Mouse (Mus musculus) kidney, adult 11 months (tissue): ENCODE results near the gene Obscn.

Experiments
- DNase-seq: peaks from one replicate; pipeline ENCODE4 v3.0.0; 2022

Gene Obscn

DNA sequence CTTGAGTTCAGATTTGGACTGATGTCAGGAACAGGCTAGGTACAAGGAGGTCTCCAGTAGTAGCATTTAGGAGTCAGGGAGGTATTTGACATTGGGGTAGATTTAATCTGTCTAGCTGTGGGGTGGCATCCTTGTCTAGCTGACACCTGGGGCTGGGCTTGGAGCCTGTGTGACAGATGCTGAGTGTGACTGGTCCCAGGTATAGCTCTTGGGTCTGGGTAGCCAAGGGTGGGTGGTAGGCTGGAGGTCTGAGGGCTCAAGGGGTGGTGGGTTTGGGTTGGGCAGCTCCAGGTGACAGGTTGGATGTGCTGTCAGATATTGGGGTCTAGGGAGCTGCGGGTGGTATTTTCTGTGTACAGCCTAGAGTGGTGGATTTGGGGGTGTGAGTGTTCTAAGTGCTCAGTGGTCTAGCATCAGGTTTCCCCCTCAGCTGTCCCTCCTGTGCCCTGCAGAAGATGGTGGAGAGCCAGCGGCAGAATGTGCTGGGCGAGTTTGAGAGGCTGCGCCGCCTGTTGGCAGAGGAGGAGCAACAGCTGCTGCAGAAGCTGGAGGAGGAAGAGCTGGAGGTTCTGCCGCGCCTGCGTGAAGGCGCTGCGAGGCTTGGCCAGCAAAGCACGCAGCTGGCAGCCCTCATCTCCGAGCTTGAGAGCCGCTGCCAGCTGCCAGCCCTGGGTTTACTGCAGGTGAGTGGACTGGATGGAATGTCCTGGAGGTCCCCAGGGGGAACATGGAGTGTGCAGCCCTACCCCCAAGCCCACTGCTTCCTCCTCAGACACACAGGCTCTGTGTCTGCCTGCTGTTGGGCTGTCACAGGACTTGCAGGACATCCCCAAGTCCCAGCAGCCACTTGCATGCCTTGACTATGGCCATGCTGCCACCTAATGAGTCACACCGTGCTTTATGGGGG, 154.4 kb downstream of the Obscn start:
- DNase-seq: peak; percentile 44

DNA sequence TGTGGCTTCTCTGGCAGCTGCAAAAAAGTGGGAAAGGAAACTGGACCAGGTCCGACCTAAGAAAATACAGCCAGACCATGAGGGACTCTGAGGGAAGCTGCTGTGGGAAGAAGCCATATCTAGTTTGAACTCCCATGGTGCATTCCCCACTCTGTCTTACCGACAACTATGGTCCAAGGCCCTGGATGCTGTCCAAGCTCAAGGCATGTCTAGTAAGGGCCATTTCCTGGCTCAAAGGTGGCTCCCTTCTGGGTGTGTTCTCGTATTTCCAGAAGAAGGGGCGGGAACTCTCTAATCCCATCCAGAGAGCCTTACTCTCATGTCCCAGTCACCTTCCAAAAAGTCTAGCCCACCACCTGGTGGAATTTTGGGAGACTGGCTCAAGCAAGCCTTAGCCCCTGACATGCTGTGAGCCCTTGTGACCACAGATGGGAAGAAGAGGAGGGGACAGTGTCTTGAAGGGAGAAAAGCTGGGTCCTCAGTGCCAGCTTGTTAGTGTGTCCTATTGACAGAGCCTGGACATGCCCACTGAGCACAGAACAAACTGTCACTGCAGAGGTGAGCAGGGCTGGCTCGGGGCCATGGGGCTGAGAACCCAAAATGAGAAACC, 155.7 kb downstream of the Obscn start:
- peak; percentile 62 for DNase-seq

DNA sequence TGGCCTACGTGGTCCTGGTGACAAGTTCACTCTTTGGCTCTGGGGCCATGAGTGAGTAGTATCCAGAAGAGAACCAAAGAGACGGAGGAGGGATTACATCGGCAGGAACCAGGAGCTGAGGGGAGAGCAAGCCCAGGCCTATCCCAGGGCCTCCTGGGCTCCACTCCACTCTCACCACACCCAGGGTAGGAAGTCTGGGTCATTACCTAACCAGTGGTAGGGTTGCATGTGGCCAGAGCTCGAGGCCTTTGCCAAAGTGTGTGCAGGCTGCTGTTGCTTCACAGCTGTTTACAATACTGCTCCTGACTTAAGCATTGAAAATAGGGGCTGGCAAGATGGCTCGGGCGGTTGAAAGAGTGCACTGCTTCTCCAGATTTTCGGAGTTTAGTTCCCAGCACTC, 156.5 kb downstream of the Obscn start:
- DNase-seq: no peak

DNA sequence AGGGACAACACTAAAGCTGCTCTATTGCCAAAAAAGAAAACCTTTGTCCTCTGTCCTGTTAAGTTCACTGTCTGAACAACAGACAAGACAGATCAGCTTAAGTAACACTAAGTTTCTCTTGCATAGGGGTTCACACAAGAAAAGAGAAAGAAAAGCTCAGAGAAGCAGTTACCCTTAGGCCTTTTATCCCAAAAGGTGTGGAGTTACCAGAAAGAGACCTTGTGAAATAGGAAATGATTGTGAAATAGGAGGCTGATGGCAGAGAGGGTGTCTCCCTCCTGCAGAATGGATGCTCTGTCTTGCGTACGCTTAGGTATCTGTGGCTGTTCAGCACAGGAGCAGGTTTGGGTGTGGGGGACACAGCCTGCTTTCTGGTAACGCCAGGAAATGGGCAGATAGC, 157.0 kb downstream of the Obscn start:
- DNase-seq: no peak

DNA sequence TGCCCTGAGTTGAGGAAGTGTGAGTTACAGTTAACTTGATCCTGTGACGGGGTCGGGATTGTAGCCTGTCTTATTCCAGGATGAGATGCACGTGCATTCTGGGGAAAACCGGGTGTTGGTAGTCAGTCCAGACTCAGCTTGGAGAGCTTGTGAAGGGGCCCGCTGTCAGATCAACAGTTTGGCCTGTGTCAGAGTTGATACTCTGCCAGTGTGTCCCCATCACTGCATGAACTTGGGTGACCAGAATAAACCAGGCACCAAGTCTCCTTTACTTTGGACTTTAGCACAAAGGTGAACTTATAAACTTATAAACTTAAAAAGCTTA, 157.5 kb downstream of the Obscn start:
- peak; percentile 35 for DNase-seq

DNA sequence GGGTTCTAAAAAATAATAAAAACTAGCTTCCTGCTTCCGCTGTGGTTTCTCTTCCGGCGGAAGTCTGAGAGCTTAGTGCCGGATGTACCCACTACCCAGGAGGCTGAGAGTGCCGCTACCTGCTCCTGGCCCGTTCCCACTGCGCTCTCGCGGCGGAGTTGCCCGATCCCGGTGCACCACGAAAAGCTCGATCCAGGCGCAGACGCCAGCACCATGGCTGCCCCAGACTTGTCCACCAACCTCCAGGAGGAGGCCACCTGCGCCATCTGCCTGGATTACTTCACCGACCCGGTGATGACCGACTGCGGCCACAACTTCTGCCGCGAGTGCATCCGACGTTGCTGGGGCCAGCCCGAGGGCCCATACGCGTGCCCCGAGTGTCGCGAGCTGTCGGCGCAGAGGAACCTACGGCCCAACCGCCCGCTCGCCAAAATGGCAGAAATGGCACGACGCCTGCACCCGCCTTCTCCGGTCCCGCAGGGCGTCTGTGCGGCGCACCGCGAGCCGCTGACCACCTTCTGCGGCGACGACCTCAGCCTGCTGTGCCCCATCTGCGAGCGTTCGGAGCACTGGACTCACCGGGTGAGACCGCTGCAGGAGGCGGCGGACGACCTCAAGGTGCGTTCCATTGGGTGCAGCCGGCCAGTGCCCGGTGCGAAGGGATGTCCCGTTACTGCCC, 158.0 kb downstream of the Obscn start, which contains the start of gene Trim11:
Gene Trim11 (plus strand): TSS at position 67 of the 679 bp plus-strand sequence.
- DNase-seq: peak; percentile 50

DNA sequence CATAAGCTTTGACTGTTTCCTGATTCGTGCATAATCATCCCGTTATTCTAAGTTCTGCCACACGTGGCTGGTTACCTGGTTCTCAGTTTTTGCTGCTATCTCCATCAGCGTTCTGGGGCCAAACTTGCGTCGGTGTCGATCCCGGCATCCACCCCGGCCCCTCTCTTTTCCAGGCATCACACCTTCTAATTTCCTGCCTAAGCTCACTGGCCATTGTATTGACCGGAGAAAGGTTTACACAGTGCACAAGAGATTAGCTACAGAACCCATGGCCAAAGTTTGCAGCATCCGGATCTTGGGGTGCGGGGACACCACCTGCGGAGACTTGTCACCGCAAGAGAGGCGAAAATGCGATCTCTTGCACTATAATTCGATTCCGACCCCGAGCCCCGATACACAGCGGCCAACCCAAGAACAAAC, 158.6 kb downstream of the Obscn start:
- no peak for DNase-seq

DNA sequence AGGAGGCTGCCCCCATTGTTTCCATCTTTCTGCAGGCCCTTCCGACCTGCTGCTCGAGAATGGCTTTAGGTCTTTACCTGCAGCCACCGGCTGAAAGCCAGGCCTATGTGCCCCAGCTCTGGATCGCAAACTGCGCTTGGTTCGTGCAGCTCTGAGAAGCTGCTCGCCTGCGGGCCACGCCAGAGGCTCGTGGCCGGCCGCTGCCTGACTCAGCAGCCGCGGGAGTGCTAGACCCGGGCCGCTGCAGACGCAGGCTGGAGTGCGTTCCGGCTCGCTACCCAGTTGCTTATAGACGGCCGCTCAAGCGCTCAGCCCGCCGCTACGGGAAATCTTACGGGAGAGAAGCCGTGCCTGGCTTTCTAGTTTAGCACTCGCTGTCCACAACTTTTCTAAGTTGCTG, 159.1 kb downstream of the Obscn start:
- no peak for DNase-seq

DNA sequence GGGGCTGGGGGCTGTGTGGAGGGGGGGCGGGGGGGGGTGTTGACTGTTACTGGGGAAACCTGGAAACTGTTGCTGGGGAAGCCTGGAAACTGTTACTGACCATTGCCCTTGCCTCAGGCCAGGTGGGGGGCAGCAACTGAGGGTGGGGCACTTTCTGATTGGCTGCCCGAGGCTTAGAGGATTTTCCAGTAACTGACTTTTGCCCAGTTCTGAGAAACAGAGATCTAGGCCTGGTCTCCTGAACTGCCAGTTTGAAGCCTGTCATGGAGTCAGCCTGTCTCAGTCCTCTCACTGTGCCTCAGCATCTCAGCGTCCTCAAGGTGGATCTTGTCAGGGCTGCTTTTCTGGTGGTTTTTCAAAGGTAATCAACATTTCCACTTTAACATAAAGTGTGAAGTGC, 161.8 kb downstream of the Obscn start:
- DNase-seq: no peak

DNA sequence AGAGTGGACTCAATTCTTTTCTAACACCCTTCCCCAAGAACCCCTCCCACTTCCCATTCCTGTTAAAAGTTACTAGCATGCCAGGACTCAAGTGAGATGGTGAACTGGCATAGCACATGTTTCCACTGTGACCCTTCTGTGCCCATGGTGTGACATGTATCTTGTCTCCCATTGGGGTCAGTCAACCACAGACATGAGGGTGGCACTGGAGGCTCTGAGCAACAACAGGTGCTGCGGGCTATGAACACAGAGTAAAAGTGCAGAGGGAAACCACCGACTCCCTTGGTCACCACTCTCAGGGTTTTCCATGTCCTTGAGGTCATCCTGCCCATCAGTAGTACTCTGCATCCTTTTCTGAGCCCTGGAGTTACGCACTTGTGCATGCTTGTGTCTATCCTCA, 164.4 kb downstream of the Obscn start:
- DNase-seq: no peak

DNA sequence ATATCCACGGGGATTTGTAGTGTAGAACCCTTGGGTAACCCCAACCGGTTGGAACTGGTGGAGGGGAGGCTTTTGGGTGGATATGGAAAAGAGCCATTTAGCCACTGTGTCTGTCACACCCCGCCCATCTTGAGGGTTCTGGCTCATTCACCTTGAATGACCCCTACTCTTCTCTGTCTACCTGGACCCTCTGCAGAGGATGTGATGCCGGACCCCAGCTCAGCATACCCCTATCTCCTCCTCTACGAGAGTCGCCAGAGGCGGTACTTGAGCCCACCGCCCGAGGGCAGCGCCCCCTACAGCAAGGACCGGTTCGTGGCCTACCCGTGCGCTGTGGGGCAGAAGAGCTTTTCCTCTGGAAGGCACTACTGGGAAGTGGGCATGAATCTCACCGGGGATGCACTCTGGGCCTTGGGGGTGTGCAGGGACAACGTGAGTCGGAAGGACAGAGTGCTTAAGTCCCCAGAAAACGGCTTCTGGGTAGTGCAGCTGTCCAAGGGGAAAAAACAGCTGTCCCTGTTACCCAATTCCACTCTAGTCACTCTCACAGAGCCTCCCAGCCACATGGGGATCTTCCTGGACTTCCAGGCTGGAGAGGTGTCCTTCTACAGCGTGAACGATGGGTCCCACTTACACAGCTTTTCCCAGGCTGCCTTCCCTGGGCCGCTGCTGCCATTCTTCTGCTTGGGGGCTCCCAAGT, 165.2 kb downstream of the Obscn start:
- no peak for DNase-seq

DNA sequence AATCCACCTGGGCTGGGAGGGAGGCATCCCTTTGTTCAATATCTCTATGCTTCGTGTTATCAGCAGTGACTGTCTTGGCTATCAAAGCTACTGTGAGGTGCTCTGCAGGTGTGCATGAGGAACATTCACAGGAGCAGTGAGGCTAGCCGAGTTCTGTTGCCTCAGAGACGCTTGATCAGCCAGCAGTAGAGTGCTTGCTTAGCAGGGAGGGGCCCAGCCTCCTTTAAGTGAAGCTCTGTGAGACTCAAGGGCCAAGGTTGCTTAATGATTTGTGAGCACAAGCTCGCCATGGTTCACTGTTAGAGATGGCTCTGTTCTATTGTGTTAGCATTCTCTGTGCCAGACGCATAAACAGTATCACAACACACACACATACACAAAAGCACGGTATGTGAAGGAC, 166.5 kb downstream of the Obscn start:
- DNase-seq: peak; percentile 74

DNA sequence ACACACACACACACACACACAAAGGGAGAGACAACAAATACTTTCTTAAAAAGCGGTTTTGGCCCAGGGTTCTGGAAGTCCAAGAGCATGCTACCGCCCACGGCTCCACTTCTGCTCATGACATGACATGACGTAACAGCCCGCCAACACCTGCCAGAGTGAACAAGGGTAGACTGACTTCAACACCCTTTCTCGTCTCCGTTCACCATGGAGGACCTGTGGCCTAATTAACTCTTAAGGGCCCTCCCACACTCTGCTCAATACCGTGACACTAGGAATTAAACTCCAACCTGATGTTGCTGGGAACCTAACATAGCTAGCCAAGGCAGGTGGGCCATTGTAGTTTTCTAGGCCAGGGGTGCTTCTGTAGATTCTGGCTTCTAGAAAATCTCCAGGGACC, 167.2 kb downstream of the Obscn start:
- peak; percentile 45 for DNase-seq

DNA sequence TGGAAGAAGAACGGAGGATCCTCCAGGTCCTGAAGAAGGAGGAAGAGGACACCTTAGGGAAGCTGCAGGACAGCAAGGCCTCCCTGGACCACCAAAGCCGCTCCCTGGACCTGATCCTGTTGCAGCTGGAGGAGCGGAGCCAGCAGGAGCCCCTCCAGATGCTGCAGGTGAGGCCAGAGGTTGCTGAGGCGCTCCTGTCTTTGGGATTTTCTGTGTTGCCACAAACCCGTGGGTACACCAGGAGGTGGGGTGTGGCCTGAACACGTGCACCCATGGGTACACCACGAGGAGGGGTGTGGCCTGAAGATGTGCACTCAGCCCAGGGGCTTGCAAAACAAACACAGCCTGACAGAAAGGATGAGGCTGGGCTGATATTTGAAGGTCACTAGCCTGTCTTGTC, 167.7 kb downstream of the Obscn start:
- no peak for DNase-seq

DNA sequence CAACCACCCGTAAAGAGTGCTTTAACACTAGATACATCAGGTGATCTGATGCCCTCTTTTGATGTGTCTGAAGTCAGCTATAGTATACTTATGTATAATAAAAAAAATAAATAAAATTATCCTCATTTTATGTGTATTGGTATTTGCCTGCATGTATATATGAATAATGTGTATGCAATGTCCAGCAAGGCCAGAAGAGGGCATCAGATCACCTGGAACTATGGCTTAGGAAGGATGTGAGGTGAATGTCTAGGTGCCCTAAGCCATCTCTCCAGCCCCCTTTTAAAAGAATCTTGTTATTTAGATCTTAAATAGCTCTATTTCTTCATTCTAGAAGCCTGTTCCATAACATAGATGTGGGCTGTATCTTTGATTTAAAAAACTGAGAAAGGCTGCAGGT, 168.9 kb downstream of the Obscn start:
- no peak for DNase-seq

DNA sequence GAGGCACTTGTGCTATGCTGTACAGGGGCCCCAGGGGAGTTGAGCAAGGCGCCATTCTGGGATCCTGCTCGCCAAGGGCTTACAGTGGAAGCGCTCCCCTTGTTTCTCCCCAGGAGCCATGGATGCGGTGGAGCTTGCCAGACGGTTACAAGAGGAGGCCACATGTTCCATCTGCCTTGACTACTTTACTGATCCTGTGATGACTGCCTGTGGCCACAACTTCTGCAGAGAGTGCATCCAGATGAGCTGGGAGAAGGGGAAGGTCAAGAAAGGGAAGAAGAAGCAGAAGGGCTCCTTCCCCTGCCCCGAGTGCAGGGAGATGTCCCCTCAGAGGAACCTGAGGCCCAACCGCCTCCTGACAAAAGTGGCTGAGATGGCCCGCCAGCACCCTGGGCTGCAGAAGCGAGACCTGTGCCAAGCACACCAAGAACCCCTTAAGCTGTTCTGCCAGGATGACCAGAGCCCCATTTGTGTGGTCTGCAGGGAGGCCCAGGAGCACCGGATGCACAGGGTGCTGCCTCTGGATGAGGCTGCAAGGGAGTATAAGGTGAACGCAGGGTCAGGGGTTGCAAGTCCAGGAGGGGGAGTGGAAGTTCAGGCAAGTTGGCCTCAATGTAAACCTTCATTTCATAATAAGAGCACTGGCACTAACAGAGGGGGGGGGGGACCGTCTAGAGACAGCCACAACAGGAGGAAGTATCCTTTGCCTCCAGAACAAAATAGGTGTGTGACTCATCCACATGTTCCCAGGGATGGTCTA, 171.0 kb downstream of the Obscn start:
- no peak for DNase-seq

DNA sequence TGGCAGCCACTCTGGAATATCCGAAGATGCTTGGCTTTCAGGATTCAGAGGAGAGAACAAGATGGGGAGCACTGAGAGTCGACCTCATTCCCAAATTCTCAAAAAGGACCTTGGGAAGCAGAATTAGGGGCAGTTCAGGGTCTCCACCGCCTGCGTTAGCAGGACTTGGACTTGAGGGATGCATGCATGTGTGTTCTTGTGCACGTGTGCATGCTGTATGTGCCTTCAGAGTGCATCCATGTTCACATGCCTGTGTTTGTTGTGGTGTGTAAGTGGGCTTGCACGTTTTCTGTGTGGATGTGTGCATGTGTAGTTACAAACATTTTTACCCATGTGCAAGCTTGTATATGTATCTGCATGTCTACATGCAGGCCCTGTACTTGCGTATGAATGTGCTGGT, 172.0 kb downstream of the Obscn start:
- DNase-seq: no peak

DNA sequence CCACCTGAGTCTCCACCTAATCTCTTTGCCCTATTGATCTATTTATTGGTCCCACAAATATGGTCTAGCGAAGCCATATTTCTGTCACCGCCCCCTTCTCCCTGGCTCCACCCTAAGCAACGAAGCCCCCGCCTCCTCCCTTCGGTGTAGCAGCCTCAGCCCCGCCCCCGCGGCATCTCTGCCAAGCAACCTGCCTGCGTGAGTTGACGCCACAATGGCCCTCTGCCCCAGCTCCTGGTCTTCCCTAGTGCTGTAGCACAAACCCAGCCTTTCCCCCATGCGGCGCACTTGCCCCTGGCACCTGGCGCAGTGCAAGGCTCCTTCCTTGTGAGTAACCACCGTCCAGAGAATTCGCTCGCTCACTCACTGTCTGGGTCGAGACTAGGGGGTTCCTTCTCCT, 172.7 kb downstream of the Obscn start:
- DNase-seq: peak; percentile 64

DNA sequence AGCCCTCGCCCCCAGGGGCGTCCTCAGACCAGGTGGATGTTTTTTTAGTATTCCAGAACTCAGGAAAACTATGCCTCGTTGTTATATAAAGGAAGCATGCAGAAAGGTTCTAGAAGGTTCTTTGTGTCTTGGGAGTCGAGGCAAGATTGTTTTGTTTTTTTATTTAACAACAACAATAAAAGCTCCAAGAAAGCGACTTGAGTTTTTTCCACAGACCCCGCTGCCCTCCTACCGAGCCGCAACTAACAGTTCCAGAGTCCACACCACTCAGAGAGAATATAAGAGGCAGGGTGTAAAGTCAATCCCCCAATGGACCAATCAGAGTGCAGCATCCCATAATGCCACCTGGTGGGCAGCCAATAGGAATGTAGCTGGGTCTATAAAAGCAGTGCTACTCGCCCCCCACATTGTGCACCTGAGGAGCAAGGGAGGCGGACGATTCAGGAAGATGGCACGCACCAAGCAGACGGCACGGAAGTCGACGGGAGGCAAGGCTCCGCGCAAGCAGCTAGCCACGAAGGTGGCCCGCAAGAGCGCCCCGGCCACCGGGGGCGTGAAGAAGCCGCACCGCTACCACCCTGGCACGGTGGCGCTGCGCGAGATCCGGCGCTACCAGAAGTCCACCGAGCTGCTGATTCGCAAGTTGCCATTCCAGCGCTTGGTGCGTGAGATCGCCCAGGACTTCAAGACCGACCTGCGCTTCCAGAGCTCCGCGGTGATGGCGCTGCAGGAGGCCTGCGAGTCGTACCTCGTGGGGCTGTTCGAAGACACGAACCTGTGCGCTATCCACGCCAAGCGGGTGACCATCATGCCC, 174.6 kb downstream of the Obscn start:
- DNase-seq: no peak

DNA sequence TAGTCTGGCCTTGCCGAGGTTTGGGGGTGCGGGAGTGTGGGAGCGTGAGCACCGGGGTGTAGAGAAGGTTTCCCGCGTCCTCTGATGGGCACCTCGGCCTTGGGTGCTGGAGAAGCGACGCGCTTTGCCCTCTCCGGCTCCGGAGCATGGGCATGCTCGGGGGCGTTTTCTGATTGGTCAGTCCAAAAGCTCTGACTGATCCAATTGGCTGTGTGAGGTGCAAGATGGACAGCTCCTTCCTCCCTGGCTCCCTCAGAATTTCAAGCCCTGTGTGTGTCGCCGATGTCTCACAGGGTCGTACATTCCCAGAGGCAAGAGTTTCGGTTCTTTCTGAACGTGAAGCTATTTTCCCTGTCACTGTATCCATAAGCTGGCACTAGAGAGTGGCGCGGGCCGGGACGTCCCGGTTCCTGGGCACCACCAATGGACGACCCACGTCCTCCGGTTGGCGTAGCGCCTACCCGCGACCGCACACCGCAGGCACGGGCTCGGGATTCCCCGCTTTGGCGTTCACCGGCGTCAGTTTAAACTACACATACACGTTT, 176.2 kb downstream of the Obscn start:
- peak; percentile 88 for DNase-seq

DNA sequence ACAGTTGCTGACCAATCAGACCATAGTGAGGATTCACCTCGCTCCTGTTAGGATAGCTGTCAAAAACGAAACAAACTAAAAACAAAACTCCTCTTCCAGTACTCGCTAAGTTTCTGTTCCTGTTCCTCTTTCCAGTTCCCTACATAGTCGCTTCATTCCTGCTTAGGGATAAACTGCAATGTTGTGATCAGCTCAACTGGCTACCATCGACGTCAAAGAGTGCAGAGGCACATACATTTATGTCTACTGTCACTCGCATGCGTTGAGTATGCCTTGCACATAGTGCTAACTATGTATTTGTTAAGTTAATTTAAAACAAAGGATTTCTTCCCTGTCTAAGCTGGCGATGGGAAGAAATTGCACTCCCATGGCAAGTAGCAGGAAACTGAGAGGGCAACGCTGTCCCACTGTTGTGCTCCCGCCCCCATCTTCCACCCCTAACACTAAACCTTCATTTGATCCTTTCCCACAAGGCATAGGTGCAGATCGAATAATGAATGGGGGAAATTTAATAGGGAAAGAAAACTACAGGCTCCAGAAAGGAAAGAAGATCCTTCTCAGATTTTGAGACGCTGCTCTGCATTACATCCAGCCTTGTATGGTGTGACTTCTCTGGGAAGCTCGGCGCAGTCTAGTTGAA, 176.9 kb downstream of the Obscn start:
- DNase-seq: no peak
